Mouse (Mus musculus) kidney, adult 9 months (tissue): ENCODE data around the gene Cop1.
A peak's percentile ranks its signal among the peaks of the same experiment; 100 is the strongest.

Experiments used
- DNase-seq: peaks from one replicate; pipeline ENCODE4 v3.0.0; 2022

Cop1 gene

DNA sequence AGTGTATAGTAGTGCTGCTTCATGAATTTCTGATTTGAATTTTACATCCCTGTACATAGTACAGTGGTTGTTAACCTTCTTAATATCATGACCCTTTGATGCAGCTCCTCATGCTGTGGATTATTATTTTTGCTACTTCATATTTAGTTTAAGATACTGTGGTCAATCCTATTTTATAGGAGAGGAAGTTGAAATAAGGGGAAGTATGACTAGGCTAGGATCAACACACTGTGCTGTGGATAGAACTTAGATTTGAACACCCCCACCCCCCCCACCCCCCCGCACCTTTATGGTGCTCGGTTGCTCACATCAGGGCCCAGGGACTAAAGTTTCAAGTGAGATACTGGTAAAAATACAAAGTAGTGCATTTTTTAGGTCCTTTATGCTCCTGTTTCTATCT lies 58.7 kb downstream of the Cop1 start:
- no peak for DNase-seq

- no peak for DNase-seq
Observed at GRCm38 (mm10) chr1:159301418-159302082, 69.4 kb downstream of the Cop1 start.

GRCm38 (mm10) chr1:159313625-159314024 lies 81.5 kb downstream of the Cop1 start:
- no peak for DNase-seq

DNA sequence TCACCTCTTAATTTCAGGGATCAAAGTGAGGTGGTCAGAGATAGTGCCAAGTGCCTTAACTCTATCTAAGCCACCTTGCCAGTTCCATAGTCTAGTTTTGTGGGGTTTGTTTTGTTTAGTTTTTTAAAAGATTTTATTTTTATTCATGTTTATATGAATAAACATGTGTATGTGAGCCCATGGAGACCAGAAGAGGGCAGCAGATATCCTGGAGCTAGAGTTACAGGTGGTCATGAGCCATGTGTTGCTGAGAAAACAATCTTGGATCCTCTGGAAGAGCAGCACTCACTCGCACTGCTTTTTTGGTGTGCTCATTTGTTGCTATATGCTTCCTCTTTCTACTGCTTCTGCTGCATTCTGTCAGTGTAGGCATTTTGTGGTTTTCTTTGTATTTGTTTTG lies 90.5 kb downstream of the Cop1 start:
- DNase-seq, result no peak

GRCm38 (mm10) chr1:159331008-159331407 lies 98.9 kb downstream of the Cop1 start:
- DNase-seq, result no peak

DNA sequence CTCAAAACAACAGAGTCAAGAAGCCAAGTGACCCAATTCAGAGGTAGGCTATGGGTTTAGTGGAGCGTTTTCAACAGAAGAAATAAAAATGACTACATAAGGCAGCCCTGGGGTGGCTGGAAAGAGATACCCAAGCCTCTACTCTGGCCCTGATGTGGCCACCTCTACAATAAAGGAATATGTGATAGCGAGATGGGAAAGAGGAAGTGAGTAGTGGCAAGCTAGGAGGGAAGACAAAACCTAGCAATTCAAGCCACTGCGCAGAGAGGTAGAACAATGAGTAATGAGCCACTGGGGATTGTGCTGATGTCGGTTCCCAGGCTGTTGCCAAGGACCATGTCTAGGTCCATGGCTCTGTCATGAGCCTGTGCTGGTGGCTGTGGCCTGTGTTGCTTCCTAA lies 102.0 kb downstream of the Cop1 start:
- no peak for DNase-seq

- no peak for DNase-seq
Observed at GRCm38 (mm10) chr1:159342355-159342754, 110.2 kb downstream of the Cop1 start.

GRCm38 (mm10) chr1:159355027-159355570 lies 123.0 kb downstream of the Cop1 start:
- peak; percentile 6 for DNase-seq

GRCm38 (mm10) chr1:159358713-159359112 lies 126.6 kb downstream of the Cop1 start:
- DNase-seq, result no peak

DNA sequence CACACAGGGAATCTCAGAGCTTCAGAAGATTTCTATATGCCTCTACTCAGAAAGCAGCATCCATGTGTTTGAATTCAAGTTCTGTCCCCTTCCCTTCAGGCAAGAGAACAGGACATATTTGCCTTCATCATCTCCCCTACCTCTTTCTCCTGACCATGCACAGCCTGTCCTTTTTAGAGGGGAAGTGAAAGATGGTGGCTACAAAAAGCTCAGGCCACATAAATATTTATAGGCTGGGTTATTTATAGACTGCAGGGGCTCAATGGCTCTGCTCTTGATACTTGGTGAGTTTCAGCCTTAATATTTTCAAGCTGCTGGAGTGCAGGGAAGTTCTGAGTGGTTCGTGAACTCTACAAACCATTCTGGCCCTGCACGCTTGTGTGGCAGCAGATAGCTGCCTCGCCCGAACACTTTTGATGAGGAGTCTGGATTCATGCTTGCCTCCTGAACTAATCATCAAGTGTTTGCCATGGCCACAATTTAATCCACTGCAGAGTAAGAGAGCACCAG lies 139.8 kb downstream of the Cop1 start:
- DNase-seq, result no peak

DNA sequence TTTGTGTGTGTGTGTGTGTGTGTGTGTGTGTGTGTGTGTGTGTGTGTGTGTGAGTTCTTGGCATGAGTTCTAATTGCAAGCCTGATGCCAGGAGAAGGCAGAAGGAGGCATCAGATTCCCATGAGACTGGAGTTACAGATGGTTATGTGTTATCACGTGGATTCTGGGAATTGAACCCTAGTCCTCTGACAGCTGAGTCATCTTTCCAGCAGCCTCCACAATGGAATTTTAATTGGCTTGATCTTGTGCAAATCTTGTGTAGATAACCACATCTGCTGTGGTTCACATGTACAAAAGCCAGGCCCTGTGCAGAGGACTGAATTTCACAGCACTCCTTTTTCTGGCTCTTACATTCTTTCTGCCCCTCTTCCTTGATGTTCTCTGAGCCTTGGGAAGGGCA lies 150.1 kb downstream of the Cop1 start:
- no peak for DNase-seq

DNA sequence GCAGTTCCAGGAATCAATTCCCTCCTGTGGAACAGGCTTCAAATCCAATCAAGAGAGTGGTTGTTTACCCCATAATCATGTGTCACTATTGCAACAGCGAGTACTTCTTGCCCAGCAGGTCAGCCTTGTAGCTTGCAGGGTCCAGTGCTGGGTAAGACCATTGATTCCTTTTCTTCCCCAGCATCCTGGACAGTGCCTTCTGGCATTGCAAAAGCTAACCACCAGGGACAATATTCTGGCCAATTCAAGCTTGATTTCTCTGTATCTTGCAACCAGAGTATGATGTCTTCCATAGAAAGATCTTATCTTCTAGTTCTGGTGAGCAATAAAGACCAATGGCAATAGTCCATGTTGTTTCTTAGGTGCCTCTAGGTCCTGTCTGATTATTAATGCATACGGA lies 150.8 kb downstream of the Cop1 start:
- DNase-seq, result no peak

DNA sequence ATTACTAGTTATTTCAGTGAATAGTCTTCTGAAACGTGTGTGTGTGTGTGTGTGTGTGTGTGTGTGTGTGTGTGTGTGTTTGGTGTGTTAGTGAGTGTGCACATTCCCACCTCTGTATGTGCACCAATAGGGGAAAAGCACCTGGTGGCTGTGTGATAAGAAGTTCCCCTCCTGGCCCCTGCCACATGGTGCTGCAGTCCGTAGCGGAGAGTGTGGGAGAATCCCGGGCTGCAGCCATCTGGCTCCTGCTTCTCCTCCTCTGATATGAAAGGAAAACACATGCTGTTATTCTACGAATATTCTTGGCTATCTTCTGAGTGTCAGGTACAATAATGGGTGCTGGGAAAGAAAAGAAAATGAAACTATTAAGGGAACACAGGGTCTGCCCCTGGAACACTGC lies 154.3 kb downstream of the Cop1 start:
- no peak for DNase-seq

DNA sequence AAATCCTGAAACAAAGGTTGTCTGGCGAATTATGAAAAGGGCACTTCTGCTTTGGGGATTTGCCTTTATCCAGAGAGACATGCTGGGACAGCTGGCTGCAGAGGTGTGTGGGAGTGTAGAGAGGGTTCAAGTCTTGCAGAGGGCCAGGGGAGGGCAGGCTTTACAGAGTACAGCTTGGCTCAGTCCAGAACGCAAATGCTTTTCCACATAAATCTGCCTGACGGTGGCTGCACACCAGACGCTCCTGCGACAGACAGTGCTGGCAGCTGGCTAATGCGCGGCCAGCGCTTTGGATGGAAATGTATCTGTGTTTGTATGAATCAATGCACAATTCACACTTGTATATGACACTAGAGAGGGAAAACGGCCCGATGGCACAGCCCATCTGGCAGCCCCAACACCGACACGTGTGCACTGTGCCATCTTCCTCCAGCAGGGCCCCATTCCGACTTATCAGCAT lies 156.5 kb downstream of the Cop1 start:
- no peak for DNase-seq

- DNase-seq, result peak; percentile 76
Observed at GRCm38 (mm10) chr1:159390049-159390448, 157.9 kb downstream of the Cop1 start.

DNA sequence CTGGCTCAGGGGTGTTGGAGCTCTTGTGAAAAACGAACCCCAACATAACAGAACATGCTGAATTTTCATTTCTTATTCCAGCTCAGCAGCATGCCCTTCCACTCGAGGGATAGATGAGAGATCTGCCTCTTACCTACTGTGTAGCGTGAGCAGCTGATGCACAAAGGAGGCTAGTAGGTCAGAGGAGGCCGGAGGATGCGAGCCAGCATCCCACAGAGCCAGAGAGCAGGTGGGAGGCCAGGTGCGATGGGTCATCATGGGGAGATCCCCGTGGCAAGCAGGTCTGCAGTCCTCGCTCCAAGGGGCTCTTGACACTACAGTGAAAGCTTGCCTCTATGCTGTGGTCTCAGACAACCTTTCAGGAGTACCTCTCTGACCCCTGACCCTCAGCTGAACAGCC lies 160.5 kb downstream of the Cop1 start:
- no peak for DNase-seq

GRCm38 (mm10) chr1:159393070-159393699 lies 161.1 kb downstream of the Cop1 start:
- DNase-seq, result peak; percentile 39

GRCm38 (mm10) chr1:159393931-159394330 lies 161.8 kb downstream of the Cop1 start:
- DNase-seq, result no peak

- DNase-seq, result peak; percentile 32
Observed at GRCm38 (mm10) chr1:159396515-159396914, 164.4 kb downstream of the Cop1 start.
